Mouse (Mus musculus): ENCODE data around the gene Trio. TPM values are rescaled to one million over a fixed set of nuclear protein-coding genes. Genes with fewer than 3 reads are reported as not detected.
A peak's percentile ranks its signal among the peaks of the same experiment; 100 is the strongest.

The Trio gene
- polyA plus RNA-seq, 1 experiment from 2014 or later = 38.1 TPM

- Histone ChIP-seq H3K4me3 (ENCODE audit: low read depth, low read length) (no peak overlapping the region), H3K36me3 (ENCODE audit: control insufficient read depth, insufficient read depth, low read length) (peaks cover 61% of the 10 kb centered on the region), H3K4me2 (ENCODE audit: low read length) (no peak overlapping the region), H3K9ac (ENCODE audit: low read length) (no peak overlapping the region), H3K27ac (ENCODE audit: low read depth, low read length) (peak overlapping the region; percentile 27; the same call in 1 of the 2 replicates), H3K27me3 (replicated peaks; ENCODE audit: control insufficient read depth, insufficient read depth, low read length) (no peaks in the 10 kb centered on the region), H3K9me3 (replicated peaks; ENCODE audit: control insufficient read depth, low read length) (no peaks in the 10 kb centered on the region), H3K4me1 (ENCODE audit: control insufficient read depth, insufficient read depth, low read length) (no peaks in the 10 kb centered on the region)
- DNase-seq (ENCODE audit: low spot score) (peak; percentile 88), ATAC-seq (peak; percentile 87)
- WGBS = 71% methylated on average over 17 of the region's 17 CpGs
These were observed 141.0 kb downstream of the Trio start for GRCm38 (mm10) chr15:27884347-27885250.

- Histone ChIP-seq H3K9ac (ENCODE audit: low read length) (no peak overlapping the region), H3K4me3 (ENCODE audit: low read depth, low read length) (no peak overlapping the region), H3K36me3 (ENCODE audit: control insufficient read depth, insufficient read depth, low read length) (peaks cover 60% of the 10 kb centered on the region), H3K4me2 (ENCODE audit: low read length) (no peak overlapping the region), H3K27ac (ENCODE audit: low read depth, low read length) (no peak overlapping the region), H3K9me3 (replicated peaks; ENCODE audit: control insufficient read depth, low read length) (no peaks in the 10 kb centered on the region), H3K4me1 (ENCODE audit: control insufficient read depth, insufficient read depth, low read length) (no peaks in the 10 kb centered on the region), H3K27me3 (replicated peaks; ENCODE audit: control insufficient read depth, insufficient read depth, low read length) (no peaks in the 10 kb centered on the region)
- WGBS = 82% methylated on average over 3 of the region's 3 CpGs
- no peak for DNase-seq (ENCODE audit: low spot score)
- ATAC-seq = no peak; the same call in 1 of the 2 replicates
These were observed 141.8 kb downstream of the Trio start for GRCm38 (mm10) chr15:27883881-27884280.

DNA sequence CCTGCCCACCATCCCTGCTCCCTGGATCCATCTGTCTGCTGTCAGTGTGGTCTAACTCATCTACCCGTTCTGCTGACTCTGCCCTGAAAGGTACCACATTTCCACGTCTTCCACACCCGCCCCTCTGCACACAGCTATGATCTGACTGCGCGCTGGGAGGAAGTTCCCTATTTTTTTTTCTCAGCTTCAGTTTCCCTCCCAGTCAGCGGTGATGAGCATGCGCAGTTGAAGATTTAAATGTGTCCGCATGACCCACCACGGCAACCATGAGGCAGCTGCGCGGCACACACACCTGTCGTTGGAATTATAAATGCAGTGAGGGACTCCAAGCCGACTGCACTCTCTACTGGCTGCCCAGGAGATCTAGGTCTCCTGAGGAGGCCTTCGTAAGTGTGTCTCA is 142.8 kb downstream of the Trio start:
- Histone ChIP-seq H3K4me2 (ENCODE audit: low read length) (no peak overlapping the region), H3K27ac (ENCODE audit: low read depth, low read length) (no peak overlapping the region), H3K9ac (ENCODE audit: low read length) (no peak overlapping the region), H3K9me3 (replicated peaks; ENCODE audit: control insufficient read depth, low read length) (no peaks in the 10 kb centered on the region), H3K4me1 (ENCODE audit: control insufficient read depth, insufficient read depth, low read length) (no peaks in the 10 kb centered on the region), H3K4me3 (ENCODE audit: low read depth, low read length) (no peak overlapping the region), H3K36me3 (ENCODE audit: control insufficient read depth, insufficient read depth, low read length) (peaks cover 60% of the 10 kb centered on the region), H3K27me3 (replicated peaks; ENCODE audit: control insufficient read depth, insufficient read depth, low read length) (no peaks in the 10 kb centered on the region)
- WGBS = 93% methylated on average over 14 of the region's 14 CpGs
- DNase-seq (ENCODE audit: low spot score) (no peak), ATAC-seq (no peak)

GRCm38 (mm10) chr15:27877831-27878230 is 147.8 kb downstream of the Trio start:
- H3K9me3 ChIP-seq (replicated peaks; ENCODE audit: control insufficient read depth, low read length) = no peaks in the 10 kb centered on the region
- 81% methylated on average over 7 of the region's 7 CpGs for WGBS
- H3K9ac ChIP-seq (ENCODE audit: low read length) = no peak overlapping the region
- DNase-seq (ENCODE audit: low spot score) (no peak), ATAC-seq (no peak)
- no peaks in the 10 kb centered on the region for H3K4me1 ChIP-seq (ENCODE audit: control insufficient read depth, insufficient read depth, low read length)
- no peaks in the 10 kb centered on the region for H3K27me3 ChIP-seq (replicated peaks; ENCODE audit: control insufficient read depth, insufficient read depth, low read length)
- no peak overlapping the region for H3K27ac ChIP-seq (ENCODE audit: low read depth, low read length)
- no peak overlapping the region for H3K4me2 ChIP-seq (ENCODE audit: low read length)
- H3K36me3 ChIP-seq (ENCODE audit: control insufficient read depth, insufficient read depth, low read length) = peaks cover 56% of the 10 kb centered on the region
- no peak overlapping the region for H3K4me3 ChIP-seq (ENCODE audit: low read depth, low read length)

DNA sequence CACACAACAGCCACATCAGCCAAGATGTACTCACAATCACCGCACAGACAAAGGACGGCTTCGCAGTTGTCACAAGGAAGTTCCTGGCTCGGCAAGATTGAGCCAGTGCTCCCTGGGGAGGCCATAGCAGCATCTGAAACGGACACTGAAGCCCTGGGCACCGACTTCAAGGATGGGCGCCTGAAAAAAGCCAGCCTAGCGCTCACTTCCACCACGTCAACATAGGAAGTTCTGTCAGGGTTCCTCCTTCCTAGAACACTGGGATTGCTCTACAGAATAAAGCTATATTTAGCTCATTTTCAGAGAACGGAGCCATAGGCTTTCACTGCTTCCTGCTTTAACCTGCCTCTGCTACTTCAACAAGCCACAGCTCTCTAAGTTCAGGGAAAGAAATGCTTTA is 149.3 kb downstream of the Trio start:
- no peak overlapping the region for H3K9ac ChIP-seq (ENCODE audit: low read length)
- peaks cover 64% of the 10 kb centered on the region for H3K36me3 ChIP-seq (ENCODE audit: control insufficient read depth, insufficient read depth, low read length)
- H3K4me3 ChIP-seq (ENCODE audit: low read depth, low read length) = no peak overlapping the region
- H3K4me2 ChIP-seq (ENCODE audit: low read length) = no peak overlapping the region
- ATAC-seq (no peak), DNase-seq (ENCODE audit: low spot score) (no peak)
- no peaks in the 10 kb centered on the region for H3K27me3 ChIP-seq (replicated peaks; ENCODE audit: control insufficient read depth, insufficient read depth, low read length)
- WGBS = 79% methylated on average over 10 of the region's 10 CpGs
- no peak overlapping the region for H3K27ac ChIP-seq (ENCODE audit: low read depth, low read length)
- H3K9me3 ChIP-seq (replicated peaks; ENCODE audit: control insufficient read depth, low read length) = no peaks in the 10 kb centered on the region
- H3K4me1 ChIP-seq (ENCODE audit: control insufficient read depth, insufficient read depth, low read length) = no peaks in the 10 kb centered on the region

- Histone ChIP-seq H3K4me2 (ENCODE audit: low read length) (no peak overlapping the region), H3K27ac (ENCODE audit: low read depth, low read length) (no peak overlapping the region), H3K36me3 (ENCODE audit: control insufficient read depth, insufficient read depth, low read length) (peaks cover 64% of the 10 kb centered on the region), H3K27me3 (replicated peaks; ENCODE audit: control insufficient read depth, insufficient read depth, low read length) (no peaks in the 10 kb centered on the region), H3K4me3 (ENCODE audit: low read depth, low read length) (no peak overlapping the region), H3K9me3 (replicated peaks; ENCODE audit: control insufficient read depth, low read length) (no peaks in the 10 kb centered on the region), H3K4me1 (ENCODE audit: control insufficient read depth, insufficient read depth, low read length) (no peaks in the 10 kb centered on the region), H3K9ac (ENCODE audit: low read length) (no peak overlapping the region)
- 94% methylated on average over 9 of the region's 9 CpGs for WGBS
- ATAC-seq (no peak), DNase-seq (ENCODE audit: low spot score) (no peak)
These were observed 149.9 kb downstream of the Trio start for GRCm38 (mm10) chr15:27875753-27876152.

DNA sequence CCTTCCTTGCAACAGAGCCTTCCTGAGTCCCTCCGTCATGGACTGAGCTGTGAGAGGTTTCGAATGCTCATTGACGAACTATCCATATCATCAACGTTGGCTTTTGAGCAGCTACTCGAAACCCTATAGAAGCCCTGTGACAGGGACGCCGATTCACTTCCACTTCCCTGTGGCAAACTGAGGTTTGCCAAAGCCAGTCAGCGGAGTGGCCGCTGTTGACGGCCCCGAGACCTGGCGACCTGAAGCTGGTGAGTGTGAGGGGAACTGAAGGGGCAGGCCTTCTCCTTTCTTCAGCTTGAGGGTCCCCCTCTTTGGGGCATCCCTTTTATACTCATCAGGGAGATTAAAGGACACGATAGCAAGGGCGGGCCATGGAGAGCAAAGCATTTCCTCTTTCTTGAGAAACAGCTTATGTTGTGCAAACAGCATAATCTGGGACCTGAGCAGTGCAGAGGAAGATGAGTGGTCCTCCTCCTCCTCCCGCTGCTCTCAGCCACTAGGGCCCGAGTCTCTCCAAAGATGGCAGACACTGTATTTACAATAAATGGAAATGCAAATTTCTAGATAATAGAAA is 151.8 kb downstream of the Trio start:
- no peak overlapping the region for H3K4me3 ChIP-seq (ENCODE audit: low read depth, low read length)
- ATAC-seq (no peak), DNase-seq (ENCODE audit: low spot score) (no peak)
- no peak overlapping the region for H3K4me2 ChIP-seq (ENCODE audit: low read length)
- H3K36me3 ChIP-seq (ENCODE audit: control insufficient read depth, insufficient read depth, low read length) = peaks cover 65% of the 10 kb centered on the region
- no peaks in the 10 kb centered on the region for H3K9me3 ChIP-seq (replicated peaks; ENCODE audit: control insufficient read depth, low read length)
- WGBS = 91% methylated on average over 16 of the region's 16 CpGs
- H3K27ac ChIP-seq (ENCODE audit: low read depth, low read length) = no peak overlapping the region
- no peak overlapping the region for H3K9ac ChIP-seq (ENCODE audit: low read length)
- no peaks in the 10 kb centered on the region for H3K27me3 ChIP-seq (replicated peaks; ENCODE audit: control insufficient read depth, insufficient read depth, low read length)
- no peaks in the 10 kb centered on the region for H3K4me1 ChIP-seq (ENCODE audit: control insufficient read depth, insufficient read depth, low read length)

- Histone ChIP-seq H3K4me2 (ENCODE audit: low read length) (no peak overlapping the region), H3K27me3 (replicated peaks; ENCODE audit: control insufficient read depth, insufficient read depth, low read length) (no peaks in the 10 kb centered on the region), H3K9me3 (replicated peaks; ENCODE audit: control insufficient read depth, low read length) (no peaks in the 10 kb centered on the region), H3K27ac (ENCODE audit: low read depth, low read length) (no peak overlapping the region), H3K36me3 (ENCODE audit: control insufficient read depth, insufficient read depth, low read length) (peaks cover 52% of the 10 kb centered on the region), H3K9ac (ENCODE audit: low read length) (no peak overlapping the region), H3K4me3 (ENCODE audit: low read depth, low read length) (no peak overlapping the region), H3K4me1 (ENCODE audit: control insufficient read depth, insufficient read depth, low read length) (no peaks in the 10 kb centered on the region)
- 93% methylated on average over 2 of the region's 2 CpGs for WGBS
- no peak for DNase-seq (ENCODE audit: low spot score)
- no peak for ATAC-seq
These were observed 153.4 kb downstream of the Trio start for GRCm38 (mm10) chr15:27872286-27872685.

- Histone ChIP-seq H3K27me3 (replicated peaks; ENCODE audit: control insufficient read depth, insufficient read depth, low read length) (no peaks in the 10 kb centered on the region), H3K27ac (ENCODE audit: low read depth, low read length) (no peak overlapping the region), H3K36me3 (ENCODE audit: control insufficient read depth, insufficient read depth, low read length) (peaks cover 49% of the 10 kb centered on the region), H3K4me3 (ENCODE audit: low read depth, low read length) (no peak overlapping the region), H3K4me2 (ENCODE audit: low read length) (no peak overlapping the region), H3K9ac (ENCODE audit: low read length) (no peak overlapping the region), H3K9me3 (replicated peaks; ENCODE audit: control insufficient read depth, low read length) (no peaks in the 10 kb centered on the region), H3K4me1 (ENCODE audit: control insufficient read depth, insufficient read depth, low read length) (no peaks in the 10 kb centered on the region)
- ATAC-seq = no peak
- WGBS = 92% methylated on average over 10 of the region's 10 CpGs
- no peak for DNase-seq (ENCODE audit: low spot score)
These were observed 153.9 kb downstream of the Trio start for GRCm38 (mm10) chr15:27871708-27872107.

Measured in forebrain, embryonic 14.5 days (tissue).